Mouse (Mus musculus): ENCODE results near the gene Vps35. TPM values are rescaled to one million over a fixed set of nuclear protein-coding genes. Genes with fewer than 3 reads are reported as not detected.

Vps35 gene
- 95.9 and 110 TPM in 2 replicates for polyA plus RNA-seq (2015; fragmentation: Nextera tagmentation; extraction: Ambion mirVana)

GRCm38 (mm10) chr8:85299434-85300077, at the start of gene Vps35, which contains the start of gene Orc6:
Gene Vps35 (minus strand): TSS chr8:85299802.
Gene Orc6 (plus strand): TSS chr8:85299632.
- Histone ChIP-seq H3K4me2 (replicated peaks; ENCODE audit: low read depth, low read length) (peak within 1 kb of the TSS; percentile 85), H3K9ac (replicated peaks; ENCODE audit: low read depth) (peak within 1 kb of the TSS; percentile 82), H3K4me3 (ENCODE audit: low read depth, low read length) (peak within 1 kb of the TSS; percentile 85), H3K27ac (ENCODE audit: low read length) (peak within 1 kb of the TSS; percentile 96), H3K9me3 (ENCODE audit: low read length) (no peaks in the 10 kb centered on the region), H3K36me3 (ENCODE audit: insufficient read depth, low read length) (no peaks in the 10 kb centered on the region), H3K27me3 (replicated peaks; ENCODE audit: insufficient read depth, low read length) (no peaks in the 10 kb centered on the region), H3K4me1 (ENCODE audit: insufficient read depth, low read depth, low read length) (peaks cover 13% of the 10 kb centered on the region)
- ATAC-seq (peak; percentile 96), DNase-seq (ENCODE audit: low spot score) (peak; percentile 98)
- no peak; the same call in 1 of the 2 replicates for TF ChIP-seq CTCF (IDR thresholded peaks at IDR 0.05)
- TF ChIP-seq EP300 (IDR thresholded peaks at IDR 0.05), result 0 out of 2 replicates have a peak, but pooled peaks have one; percentile 29
- WGBS, result under 1% methylated on average over 59 of the region's 63 CpGs

- H3K27ac ChIP-seq (ENCODE audit: low read length), result no peak overlapping the region
- no peaks in the 10 kb centered on the region for H3K36me3 ChIP-seq (ENCODE audit: insufficient read depth, low read length)
- WGBS, result 64% methylated on average over 5 of the region's 5 CpGs
Measured at GRCm38 (mm10) chr8:85339871-85340573, 40.4 kb upstream of the Vps35 start.

GRCm38 (mm10) chr8:85337681-85338080, 38.1 kb upstream of the Vps35 start:
- peak; percentile 50 for DNase-seq (ENCODE audit: low spot score)
- H3K9ac ChIP-seq (replicated peaks; ENCODE audit: low read depth), result no peak overlapping the region
- H3K4me3 ChIP-seq (ENCODE audit: low read depth, low read length), result no peak overlapping the region
- H3K4me1 ChIP-seq (ENCODE audit: insufficient read depth, low read depth, low read length), result no peaks in the 10 kb centered on the region
- peak overlapping the region; percentile 43; the same call in 1 of the 2 replicates for H3K27ac ChIP-seq (ENCODE audit: low read length)
- WGBS, result 48% methylated on average over 4 of the region's 4 CpGs
- TF ChIP-seq CTCF (IDR thresholded peaks at IDR 0.05) (no peak), EP300 (IDR thresholded peaks at IDR 0.05) (0 out of 2 replicates have a peak, but pooled peaks have one; percentile 26)
- no peaks in the 10 kb centered on the region for H3K36me3 ChIP-seq (ENCODE audit: insufficient read depth, low read length)
- ATAC-seq, result peak; percentile 89
- no peaks in the 10 kb centered on the region for H3K9me3 ChIP-seq (ENCODE audit: low read length)
- no peaks in the 10 kb centered on the region for H3K27me3 ChIP-seq (replicated peaks; ENCODE audit: insufficient read depth, low read length)
- no peak overlapping the region for H3K4me2 ChIP-seq (replicated peaks; ENCODE audit: low read depth, low read length)

More at GRCm38 (mm10) chr8:85339871-85340573, 40.4 kb upstream of the Vps35 start:
- Histone ChIP-seq H3K9ac (replicated peaks; ENCODE audit: low read depth) (no peak overlapping the region), H3K27me3 (replicated peaks; ENCODE audit: insufficient read depth, low read length) (no peaks in the 10 kb centered on the region), H3K4me2 (replicated peaks; ENCODE audit: low read depth, low read length) (no peak overlapping the region), H3K4me1 (ENCODE audit: insufficient read depth, low read depth, low read length) (no peaks in the 10 kb centered on the region), H3K4me3 (ENCODE audit: low read depth, low read length) (no peak overlapping the region), H3K9me3 (ENCODE audit: low read length) (no peaks in the 10 kb centered on the region)
- no peak for ATAC-seq
- TF ChIP-seq CTCF (IDR thresholded peaks at IDR 0.05), result no peak
- no peak for TF ChIP-seq EP300 (IDR thresholded peaks at IDR 0.05)
- DNase-seq (ENCODE audit: low spot score), result no peak

GRCm38 (mm10) chr8:85336211-85336933, 36.8 kb upstream of the Vps35 start:
- Histone ChIP-seq H3K4me2 (replicated peaks; ENCODE audit: low read depth, low read length) (no peak overlapping the region), H3K4me3 (ENCODE audit: low read depth, low read length) (no peak overlapping the region), H3K27me3 (replicated peaks; ENCODE audit: insufficient read depth, low read length) (no peaks in the 10 kb centered on the region), H3K9me3 (ENCODE audit: low read length) (no peaks in the 10 kb centered on the region), H3K9ac (replicated peaks; ENCODE audit: low read depth) (no peak overlapping the region), H3K4me1 (ENCODE audit: insufficient read depth, low read depth, low read length) (no peaks in the 10 kb centered on the region), H3K36me3 (ENCODE audit: insufficient read depth, low read length) (no peaks in the 10 kb centered on the region), H3K27ac (ENCODE audit: low read length) (no peak overlapping the region)
- ATAC-seq, result no peak
- no peak for DNase-seq (ENCODE audit: low spot score)
- 69% methylated on average over 6 of the region's 6 CpGs for WGBS
- TF ChIP-seq EP300 (IDR thresholded peaks at IDR 0.05) (no peak), CTCF (IDR thresholded peaks at IDR 0.05) (no peak)

- H3K27ac ChIP-seq (ENCODE audit: low read length), result no peak overlapping the region
- no peak overlapping the region for H3K9ac ChIP-seq (replicated peaks; ENCODE audit: low read depth)
- H3K4me1 ChIP-seq (ENCODE audit: insufficient read depth, low read depth, low read length), result no peaks in the 10 kb centered on the region
- no peak overlapping the region for H3K4me3 ChIP-seq (ENCODE audit: low read depth, low read length)
- no peaks in the 10 kb centered on the region for H3K27me3 ChIP-seq (replicated peaks; ENCODE audit: insufficient read depth, low read length)
- H3K4me2 ChIP-seq (replicated peaks; ENCODE audit: low read depth, low read length), result no peak overlapping the region
- no peaks in the 10 kb centered on the region for H3K9me3 ChIP-seq (ENCODE audit: low read length)
- TF ChIP-seq EP300 (IDR thresholded peaks at IDR 0.05) (no peak), CTCF (IDR thresholded peaks at IDR 0.05) (no peak)
- DNase-seq (ENCODE audit: low spot score), result no peak
- no peaks in the 10 kb centered on the region for H3K36me3 ChIP-seq (ENCODE audit: insufficient read depth, low read length)
- no peak for ATAC-seq
Measured at GRCm38 (mm10) chr8:85335105-85335504, 35.5 kb upstream of the Vps35 start.

GRCm38 (mm10) chr8:85329506-85329905, 29.9 kb upstream of the Vps35 start:
- Histone ChIP-seq H3K4me1 (ENCODE audit: insufficient read depth, low read depth, low read length) (no peaks in the 10 kb centered on the region), H3K27me3 (replicated peaks; ENCODE audit: insufficient read depth, low read length) (no peaks in the 10 kb centered on the region), H3K27ac (ENCODE audit: low read length) (no peak overlapping the region), H3K4me2 (replicated peaks; ENCODE audit: low read depth, low read length) (no peak overlapping the region), H3K4me3 (ENCODE audit: low read depth, low read length) (no peak overlapping the region), H3K36me3 (ENCODE audit: insufficient read depth, low read length) (no peaks in the 10 kb centered on the region), H3K9ac (replicated peaks; ENCODE audit: low read depth) (no peak overlapping the region), H3K9me3 (ENCODE audit: low read length) (no peaks in the 10 kb centered on the region)
- no peak for DNase-seq (ENCODE audit: low spot score)
- TF ChIP-seq CTCF (IDR thresholded peaks at IDR 0.05) (no peak), EP300 (IDR thresholded peaks at IDR 0.05) (no peak)
- 50% methylated on average over 1 of the region's 1 CpGs for WGBS
- ATAC-seq, result peak; percentile 54; the same call in 1 of the 2 replicates

All from lung, postnatal 0 days (tissue).